Mouse (Mus musculus) activated CD4-positive, CD25-positive, alpha-beta regulatory T cell (primary cell): ENCODE data around the gene Cog6. TPM values are rescaled to one million over a fixed set of nuclear protein-coding genes. Genes with fewer than 3 reads are reported as not detected.

Experiments used
- polyA plus RNA-seq, 2 experiments: library from polyadenylated mRNA; unstranded; fragments of 100-300 nt; shearing (Covaris generic); gene quantifications; one replicate each; pipeline ENCODE4 v1.2.1; 2017

The Cog6 gene
- polyA plus RNA-seq: 10 to 100 TPM; 34.6 to 39.2 TPM

DNA sequence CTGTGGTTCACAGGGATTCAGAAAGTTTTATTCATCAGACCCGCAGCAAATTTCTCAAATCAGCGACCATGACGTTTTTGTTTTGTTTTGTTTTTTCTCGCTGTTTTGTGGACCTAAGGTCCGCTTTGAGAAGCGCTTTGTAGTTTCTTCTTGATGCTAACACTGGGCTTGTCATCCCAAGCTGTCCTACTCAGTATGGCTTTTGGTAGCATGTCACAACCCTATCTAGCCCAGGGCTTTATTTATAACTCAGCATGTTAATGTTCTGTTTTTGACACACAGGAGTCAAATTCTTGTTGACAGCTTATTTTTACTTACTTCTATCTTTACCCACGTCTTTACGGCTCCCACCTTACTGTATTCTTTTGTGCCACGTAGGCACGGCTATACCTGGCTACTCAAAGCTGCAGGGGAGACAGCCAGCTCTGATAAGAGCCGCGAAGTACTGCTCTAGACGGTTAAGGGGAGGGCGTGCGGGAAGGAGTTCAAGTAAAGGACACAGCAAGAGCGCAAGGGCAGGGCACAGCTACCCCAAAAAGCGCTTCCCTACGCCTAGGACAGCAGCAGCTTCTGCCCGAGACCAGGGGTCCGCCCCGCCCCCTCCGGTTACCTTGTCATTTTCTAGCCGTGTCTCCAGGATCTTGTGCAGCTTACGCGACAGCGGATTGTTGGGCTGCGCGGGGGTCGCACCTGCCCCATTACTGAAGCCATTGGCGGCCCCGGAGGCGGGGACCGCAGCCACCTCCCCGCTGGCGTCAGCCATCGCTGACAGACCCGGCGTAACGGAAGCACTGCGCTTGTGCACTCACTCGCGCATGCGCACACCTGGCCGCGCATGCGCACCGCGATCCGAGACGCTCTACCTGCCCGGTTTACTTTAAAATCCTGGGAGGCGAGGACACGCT, at the start of gene Cog6:
Gene Cog6, minus strand, starts transcription at position 802 of the 905 bp plus-strand sequence.

DNA sequence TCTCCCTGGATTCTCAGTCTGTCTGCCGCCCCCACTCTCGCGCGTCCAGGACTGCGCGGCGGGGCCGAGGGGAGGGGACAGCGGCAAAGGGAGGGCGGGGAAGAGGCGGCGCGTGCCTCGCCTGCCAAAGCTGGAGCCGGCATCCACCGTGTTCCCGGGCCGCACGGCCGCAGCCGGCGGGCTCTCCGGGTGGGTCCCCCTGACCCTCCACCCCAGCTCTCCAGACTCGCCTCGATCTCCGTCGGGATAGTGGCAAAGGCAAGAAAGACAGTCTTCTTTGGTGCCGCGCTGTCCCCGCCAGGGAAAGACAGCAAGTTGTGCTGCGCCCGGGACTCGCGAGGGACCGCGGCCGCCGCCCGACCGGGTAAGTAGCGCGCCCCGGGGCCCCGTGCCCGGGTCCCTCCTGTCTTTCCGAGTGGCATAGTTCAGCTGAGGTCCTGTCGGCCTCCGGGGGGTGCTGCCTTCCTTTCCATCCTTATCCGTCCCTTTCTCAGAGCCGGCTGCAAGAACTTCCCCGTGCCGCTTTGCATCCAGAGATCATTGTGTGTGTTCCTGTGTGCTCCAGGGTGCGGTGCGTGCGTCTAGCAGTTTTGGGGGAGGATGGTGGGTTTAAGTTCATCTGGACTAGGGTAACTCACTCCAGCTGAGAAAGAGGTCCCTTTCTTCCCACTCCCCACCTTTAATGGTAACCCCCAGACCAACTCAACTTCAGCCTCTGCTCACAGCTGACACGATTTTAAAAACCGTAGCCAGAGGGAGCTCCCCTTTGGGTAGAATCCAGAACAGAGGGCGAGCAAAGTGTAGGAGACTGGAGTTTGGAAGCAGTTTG, 24.6 kb upstream of the Cog6 start, which contains the start of gene Lhfp:
Gene Lhfp, plus strand, starts transcription at position 118 of the 829 bp plus-strand sequence.

Other genes starting within 250 kb of the Cog6 start
- gene Lhfp, start 24.3 kb upstream of the Cog6 start, polyA plus RNA-seq: 1 to 10 TPM in 1 of 2 experiments, under 1 TPM in 1; 0.17 to 7.5 TPM